Mouse (Mus musculus) common myeloid progenitor, adult 5-6 weeks (primary cell): Measurements from ENCODE around the gene C1qtnf5. TPM values are rescaled to one million over a fixed set of nuclear protein-coding genes. Genes with fewer than 3 reads are reported as not detected.

Source experiments
- total RNA-seq: library from RNA; stranded (forward); fragments of 200-1000, 187-1606 nt; gene quantifications from 2 replicates; pipeline ENCODE4 v1.2.3, GENCODE M21; 2017

Gene C1qtnf5
- total RNA-seq, 1 experiment from 2014 or later = not detected

Other genes starting within 250 kb of the C1qtnf5 start
- gene Thy1, start 63.9 kb upstream of the C1qtnf5 start, total RNA-seq = 0.78 and 4.3 TPM in 2 replicates
- 3.8 and 5.0 TPM in 2 replicates for gene Usp2, start 40.2 kb upstream of the C1qtnf5 start, total RNA-seq
- gene Mfrp, start 5.5 kb upstream of the C1qtnf5 start, total RNA-seq = not detected in 2 replicates
- not detected in 2 replicates for gene Gm49380, start 6.3 kb downstream of the C1qtnf5 start, total RNA-seq
- 19.3 and 21.8 TPM in 2 replicates for gene Rnf26, start 6.3 kb downstream of the C1qtnf5 start, total RNA-seq
- gene Mcam, start 27.2 kb downstream of the C1qtnf5 start, total RNA-seq = 0.15 and 2.6 TPM in 2 replicates
- 27.7 and 32.7 TPM in 2 replicates for gene Cbl, start 126.8 kb downstream of the C1qtnf5 start, total RNA-seq
- gene Ccdc153, start 133.4 kb downstream of the C1qtnf5 start, total RNA-seq = not detected in 2 replicates
- gene Pdzd3, start 144.2 kb downstream of the C1qtnf5 start, total RNA-seq = 0.58 TPM in 1 of 2 replicates, not detected in the other
- 1.6 and 3.4 TPM in 2 replicates for gene Nlrx1, start 161.4 kb downstream of the C1qtnf5 start, total RNA-seq
- gene Abcg4, start 181.4 kb downstream of the C1qtnf5 start, total RNA-seq = 4.2 and 4.8 TPM in 2 replicates
- gene Hinfp, start 198.4 kb downstream of the C1qtnf5 start, total RNA-seq = 10.6 and 12.1 TPM in 2 replicates
- gene C2cd2l, start 213.0 kb downstream of the C1qtnf5 start, total RNA-seq = 2.1 and 4.4 TPM in 2 replicates
- gene Dpagt1, start 218.8 kb downstream of the C1qtnf5 start, total RNA-seq = 10.6 and 14.2 TPM in 2 replicates
- gene H2afx, start 227.4 kb downstream of the C1qtnf5 start, total RNA-seq = 286 and 311 TPM in 2 replicates
- 71.4 and 73.7 TPM in 2 replicates for gene Hmbs, start 237.0 kb downstream of the C1qtnf5 start, total RNA-seq